Mouse (Mus musculus) urinary bladder, postnatal 10 days (tissue): ENCODE data around the gene Hist1h4k.
"Not testable (repeated sequence)": the region's sequence is repeated elsewhere in the genome, so short reads cannot be mapped to it uniquely, and the experiment has no call there.

Experiments
- DNase-seq: peaks from one replicate; pipeline ENCODE4 v3.0.0; 2022; ENCODE audit warnings: low spot score

The Hist1h4k gene

DNA sequence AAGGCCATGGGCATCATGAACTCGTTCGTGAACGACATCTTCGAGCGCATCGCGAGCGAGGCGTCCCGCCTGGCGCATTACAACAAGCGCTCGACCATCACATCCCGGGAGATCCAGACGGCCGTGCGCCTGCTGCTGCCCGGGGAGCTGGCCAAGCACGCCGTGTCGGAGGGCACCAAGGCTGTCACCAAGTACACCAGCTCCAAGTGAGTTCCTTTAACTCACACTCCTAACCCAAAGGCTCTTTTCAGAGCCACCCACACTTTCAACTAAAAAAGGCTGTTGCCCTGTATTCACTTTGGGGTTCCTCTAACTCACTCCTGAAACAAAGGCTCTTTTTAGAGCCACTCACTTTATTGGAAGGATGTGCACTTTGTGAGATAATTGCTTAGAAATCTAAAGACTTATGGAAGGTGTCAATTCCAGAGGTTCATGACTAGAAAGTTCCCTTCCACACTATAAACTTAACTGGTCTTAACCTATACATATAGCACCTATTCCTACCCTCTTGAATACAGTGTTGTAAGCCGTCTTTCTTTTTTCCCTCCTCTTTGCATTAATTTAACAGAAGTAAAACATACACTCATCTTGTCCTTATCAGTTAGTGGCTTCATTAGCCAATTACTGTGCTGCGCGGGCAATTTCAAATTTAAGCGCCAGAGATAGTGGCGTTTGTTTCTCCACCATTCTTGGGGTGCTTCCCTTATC, 4.1 kb upstream of the Hist1h4k start:
- DNase-seq = not testable (repeated sequence)

DNA sequence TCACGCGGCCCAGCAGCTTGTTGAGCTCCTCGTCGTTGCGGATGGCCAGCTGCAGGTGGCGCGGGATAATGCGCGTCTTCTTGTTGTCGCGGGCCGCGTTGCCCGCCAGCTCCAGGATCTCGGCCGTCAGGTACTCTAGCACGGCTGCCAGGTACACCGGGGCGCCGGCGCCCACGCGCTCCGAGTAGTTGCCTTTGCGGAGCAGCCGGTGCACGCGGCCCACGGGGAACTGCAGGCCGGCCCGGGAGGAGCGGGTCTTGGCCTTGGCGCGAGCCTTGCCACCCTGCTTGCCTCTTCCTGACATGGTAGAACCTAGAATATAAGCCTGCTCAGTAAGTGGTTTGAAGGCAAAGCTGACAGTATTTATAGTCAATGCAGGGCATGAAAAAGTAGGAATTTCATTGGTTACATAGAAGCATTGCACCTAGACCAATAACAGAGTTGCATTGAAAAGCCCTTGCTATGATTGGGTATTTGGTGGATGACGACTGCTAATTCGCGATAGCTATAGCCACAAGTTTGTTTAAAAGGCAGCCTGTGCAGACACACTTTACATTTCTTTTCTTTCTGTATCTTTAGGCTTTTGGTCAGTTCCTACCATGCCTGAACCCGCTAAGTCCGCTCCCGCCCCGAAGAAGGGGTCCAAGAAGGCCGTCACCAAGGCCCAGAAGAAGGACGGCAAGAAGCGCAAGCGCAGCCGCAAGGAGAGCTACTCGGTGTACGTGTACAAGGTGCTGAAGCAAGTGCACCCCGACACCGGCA, 3.4 kb upstream of the Hist1h4k start, which contains the start of the genes Hist1h2ak and Hist1h2bn:
Gene Hist1h2ak, minus strand, starts transcription at position 304 of the 762 bp plus-strand sequence.
Gene Hist1h2bn, plus strand, starts transcription at position 600 of the 762 bp plus-strand sequence.
- DNase-seq = not testable (repeated sequence)

DNA sequence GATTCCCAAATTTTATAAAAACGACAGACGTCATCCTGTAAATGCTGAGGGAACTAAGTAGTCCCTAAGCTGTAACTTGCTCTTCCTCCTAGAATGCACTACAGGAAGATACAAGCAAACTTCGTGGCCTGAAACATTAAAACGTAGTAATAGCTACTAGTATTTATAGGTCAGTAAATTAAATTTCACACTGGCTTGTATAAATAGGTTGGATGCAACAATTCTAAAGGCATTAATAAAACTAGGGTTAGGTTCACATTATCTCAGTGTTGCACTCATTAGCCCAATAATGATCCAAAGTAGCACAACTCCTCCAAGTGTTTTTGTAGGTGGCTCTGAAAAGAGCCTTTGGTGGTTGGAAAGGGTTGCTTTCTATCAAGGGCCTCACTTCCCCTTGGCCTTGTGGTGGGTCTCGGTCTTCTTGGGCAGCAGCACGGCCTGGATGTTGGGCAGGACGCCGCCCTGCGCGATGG, 2.8 kb upstream of the Hist1h4k start:
- DNase-seq = no peak

DNA sequence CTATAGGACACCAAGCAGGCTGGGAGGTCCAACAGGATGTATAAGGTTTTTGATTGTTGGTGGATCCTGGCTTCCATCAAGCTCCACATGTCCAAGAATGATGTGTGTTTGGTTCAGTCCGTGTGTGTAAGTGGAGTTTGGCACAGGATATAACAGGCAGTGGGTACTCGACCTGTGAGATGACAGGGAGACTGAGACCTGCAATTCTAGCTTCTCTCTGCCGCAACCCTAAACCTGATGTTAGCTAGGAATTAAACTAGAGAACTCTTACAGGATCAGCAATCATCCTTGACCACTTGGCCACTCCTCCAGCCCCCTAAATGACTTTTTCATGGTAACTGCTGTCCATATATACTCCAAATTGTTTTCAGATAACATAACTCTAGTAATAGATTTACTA, 2.1 kb upstream of the Hist1h4k start:
- DNase-seq = no peak

DNA sequence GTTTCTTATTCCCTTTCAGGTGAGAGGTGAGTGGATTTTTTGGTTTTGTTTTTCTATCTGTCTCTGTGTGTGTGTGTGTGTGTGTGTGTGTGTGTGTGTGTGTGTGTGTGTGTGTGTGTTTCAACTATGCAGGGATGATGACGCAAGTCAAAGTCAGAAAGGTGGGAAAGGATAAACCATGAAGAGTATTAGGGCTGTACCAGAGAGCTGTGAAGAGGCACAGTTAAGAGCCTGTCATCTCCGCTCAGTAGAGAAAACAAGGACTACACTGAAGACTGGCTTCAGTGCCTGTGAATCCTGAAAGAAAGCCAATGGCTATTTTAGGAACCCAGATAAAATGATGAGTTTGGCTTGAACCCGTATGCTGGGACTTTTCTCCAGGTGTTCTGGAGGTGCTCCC, 1.5 kb upstream of the Hist1h4k start:
- no peak for DNase-seq

DNA sequence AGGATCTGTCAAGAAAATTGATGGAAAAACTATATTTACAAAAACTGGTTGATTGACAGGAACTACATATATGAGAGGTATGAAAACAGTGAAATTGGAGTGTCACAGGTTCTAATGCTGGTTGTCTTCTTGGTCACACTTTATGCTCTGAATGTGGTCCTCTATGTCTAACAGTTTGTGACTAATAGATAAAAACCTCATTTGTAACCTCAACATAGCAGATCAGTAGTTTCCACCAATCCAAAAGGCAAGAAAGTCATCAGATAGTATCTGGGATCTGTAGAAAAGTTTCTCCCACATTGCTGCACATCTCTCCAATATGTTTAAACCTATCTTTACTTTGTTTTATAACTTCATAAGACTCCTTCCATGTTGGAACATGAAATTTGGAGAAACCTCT, 1.1 kb upstream of the Hist1h4k start:
- DNase-seq = no peak

DNA sequence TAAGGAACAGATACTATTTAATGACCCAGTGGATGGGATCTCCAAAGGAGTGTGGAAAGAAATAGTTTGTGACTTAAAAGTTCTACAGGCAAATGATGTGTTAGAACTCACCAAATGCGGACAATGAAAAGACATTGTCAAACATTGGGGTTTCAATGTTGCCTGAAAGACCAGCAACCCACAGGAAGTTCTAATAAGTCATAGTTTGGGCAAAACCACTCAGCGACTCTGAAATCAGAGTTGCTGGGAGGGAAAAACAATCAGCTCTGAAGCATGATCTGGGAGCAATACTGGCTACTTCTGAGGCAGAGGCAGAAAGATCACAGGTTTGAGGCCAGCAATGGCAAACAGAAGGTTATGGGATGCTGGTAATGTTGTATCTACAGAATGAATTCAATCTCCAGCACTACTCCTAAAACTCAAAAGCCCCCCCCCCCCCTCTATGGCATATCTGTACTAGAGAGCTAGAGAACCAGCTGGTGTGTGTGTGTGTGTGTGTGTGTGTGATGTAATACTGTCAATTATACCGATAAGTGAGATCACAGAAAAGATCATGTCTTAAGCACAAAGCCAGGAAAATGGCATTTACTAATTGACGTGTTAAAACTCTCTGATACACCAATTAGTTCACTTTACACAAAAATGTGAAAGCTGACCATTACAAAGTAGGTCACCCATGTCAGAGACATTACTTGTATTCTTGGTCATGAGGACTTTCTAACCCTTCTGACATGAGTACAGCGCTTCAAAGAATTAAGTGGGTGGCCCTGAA, 732 bp downstream of the Hist1h4k start:
- DNase-seq = no peak

DNA sequence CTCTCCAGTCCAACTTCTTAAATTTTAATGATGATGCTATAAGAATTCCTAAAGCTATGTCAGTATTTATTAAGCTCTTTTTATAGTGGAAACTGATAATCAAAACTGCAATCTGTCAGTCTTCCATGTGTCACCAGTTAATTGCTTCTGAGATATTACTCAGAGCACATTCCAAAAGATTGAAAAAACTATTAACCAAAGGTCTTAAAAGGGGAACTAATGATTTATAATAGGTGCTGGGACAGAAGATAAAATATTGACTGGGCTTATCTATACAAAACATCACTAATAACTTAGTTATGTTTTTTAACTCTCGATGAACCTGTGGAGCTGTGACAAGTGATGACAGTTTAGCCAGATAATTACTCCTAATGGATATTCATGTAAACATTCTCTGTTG, 5.3 kb downstream of the Hist1h4k start:
- no peak for DNase-seq

DNA sequence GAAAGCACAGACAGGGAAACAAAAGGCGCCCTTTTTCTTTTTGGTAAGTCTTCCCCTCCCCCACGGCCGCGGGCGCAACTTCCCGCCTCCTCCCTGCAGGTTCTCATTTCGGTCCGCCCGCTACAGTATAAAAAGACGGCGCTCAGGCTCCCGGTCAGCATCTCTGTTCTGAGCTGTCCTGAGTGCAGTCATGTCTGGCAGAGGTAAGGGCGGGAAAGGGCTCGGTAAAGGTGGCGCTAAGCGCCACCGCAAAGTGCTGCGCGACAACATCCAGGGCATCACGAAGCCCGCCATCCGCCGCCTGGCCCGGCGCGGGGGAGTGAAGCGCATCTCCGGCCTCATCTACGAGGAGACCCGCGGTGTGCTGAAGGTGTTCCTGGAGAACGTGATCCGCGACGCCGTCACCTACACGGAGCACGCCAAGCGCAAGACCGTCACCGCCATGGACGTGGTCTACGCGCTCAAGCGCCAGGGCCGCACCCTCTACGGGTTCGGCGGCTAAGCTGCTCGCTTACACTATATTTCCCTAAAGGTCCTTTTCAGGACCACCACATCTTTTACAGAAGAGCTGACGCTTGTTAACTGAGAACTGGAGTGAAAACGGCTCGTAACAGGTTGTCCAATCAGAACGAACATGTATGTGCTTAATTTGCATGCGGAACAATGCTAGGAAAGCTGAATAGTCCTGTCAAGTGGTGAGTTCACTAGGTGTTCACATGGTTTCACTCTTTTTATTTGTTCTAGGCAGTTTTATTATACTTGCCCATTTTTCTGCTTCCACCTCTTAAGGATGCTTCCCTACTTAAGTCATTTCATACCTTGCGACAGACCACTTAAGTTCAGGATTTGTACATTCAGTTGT, 15.2 kb downstream of the Hist1h4k start, which contains the start of gene Hist1h4j:
Gene Hist1h4j, plus strand, starts transcription at position 159 of the 862 bp plus-strand sequence.
- DNase-seq = not testable (repeated sequence)

DNA sequence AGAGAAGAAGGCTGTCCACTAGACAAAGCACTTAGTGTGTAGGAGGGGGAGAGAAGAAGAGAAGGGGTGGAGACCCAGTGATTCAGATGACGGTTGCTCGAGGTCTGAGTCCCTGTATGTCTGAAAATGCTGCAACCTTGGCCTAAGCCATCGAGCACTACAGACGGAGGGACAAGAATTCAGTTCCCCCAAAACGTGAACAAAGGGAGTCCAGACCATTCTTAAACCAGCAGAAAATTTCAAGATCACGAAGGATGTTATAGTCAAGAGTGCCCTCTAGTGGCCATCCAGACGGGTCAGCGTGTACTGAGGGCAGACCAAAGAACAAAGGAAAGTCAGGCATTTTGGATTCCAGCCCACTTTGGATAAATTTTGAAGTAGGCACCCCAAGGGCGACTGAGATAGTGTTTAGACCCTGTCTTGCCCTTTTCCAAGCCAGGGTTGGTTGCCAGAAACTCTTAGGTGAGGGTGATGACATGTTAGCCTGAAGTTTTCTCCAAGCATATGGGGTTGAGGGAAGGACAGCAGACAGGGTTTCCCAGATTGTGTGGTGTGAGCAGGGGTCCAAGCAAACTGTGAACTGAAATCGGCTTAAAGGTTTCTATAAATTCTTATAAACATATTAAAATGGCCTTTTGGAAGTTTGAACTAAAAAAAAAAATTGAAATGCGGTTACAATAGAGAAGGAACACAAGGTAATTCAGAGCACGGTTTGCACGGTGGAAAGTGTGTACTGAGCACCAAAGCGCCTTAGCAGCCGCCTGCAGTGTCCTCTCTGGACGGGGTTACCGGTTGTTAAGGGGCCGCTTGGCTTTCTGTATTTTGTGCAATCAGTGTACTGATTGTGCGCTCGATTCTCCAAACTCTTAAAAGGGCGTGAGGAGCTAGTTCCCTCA, 16.0 kb downstream of the Hist1h4k start:
- DNase-seq = no peak

DNA sequence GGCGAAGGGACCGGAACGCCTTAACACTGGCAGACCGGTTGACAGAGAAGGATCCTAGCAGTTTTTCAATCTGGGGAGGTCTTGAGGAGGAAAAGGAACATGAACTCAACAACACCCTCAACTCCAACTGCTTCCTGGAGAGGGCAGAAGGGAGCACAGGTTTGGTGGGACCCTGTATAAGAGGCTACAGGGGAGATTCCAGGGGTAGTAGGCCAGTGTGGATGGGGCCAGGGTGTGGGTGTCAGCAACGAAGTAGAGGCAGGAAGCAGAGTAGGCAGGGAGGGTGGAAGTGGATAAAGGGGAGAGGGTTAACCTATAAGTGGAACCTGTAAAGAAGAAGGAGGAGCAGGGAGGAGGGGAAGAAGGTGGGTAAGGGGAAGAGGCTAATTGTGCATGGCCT, 16.8 kb downstream of the Hist1h4k start:
- no peak for DNase-seq

DNA sequence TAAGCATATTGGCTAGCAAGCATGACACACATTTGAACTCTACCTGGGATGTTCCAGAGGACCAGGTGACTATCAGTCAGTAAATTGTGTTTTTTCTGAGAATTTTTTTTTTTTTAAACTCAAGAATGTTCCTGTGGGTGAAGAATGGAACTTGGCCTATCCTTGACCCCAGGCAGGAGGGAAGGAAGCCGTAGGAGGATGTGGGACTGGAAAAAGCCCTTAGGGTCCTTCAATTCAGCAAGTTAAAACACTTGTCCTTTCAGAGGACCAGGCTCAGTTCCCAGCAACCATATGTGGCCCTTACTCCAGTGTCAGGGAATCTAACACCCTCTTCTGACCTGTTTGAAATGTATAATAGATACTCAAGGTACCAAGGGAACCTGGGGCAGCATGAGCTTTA, 20.8 kb downstream of the Hist1h4k start:
- no peak for DNase-seq

DNA sequence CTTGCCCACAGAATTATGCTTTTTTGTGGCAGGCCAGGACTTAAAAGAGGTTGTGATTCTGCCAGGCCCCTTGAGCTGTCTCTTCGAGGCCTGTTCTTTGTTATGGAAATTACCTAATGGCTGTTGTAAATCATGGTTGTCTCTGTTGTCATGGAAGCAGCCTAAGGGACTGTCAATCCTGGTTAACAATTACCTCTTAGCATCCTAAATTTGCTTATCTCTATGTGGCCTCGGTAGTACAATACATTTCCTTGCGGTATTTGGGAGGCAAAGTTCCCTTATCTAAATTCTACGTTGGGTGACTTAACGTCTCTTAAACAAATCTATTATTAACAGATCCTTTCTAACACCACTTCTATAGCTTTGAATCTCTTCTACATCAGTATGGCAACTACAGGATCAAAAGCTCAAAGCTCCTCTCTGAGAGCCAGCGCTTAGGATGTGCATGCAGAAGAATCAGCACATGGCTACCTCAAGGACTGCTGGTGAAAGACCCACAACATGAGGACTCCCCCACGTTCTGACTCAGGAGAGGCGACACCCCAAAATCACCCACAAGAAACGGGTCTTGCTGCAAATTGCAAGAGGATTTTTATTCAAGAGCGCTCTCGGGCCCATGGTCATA, 22.2 kb downstream of the Hist1h4k start:
- no peak for DNase-seq

DNA sequence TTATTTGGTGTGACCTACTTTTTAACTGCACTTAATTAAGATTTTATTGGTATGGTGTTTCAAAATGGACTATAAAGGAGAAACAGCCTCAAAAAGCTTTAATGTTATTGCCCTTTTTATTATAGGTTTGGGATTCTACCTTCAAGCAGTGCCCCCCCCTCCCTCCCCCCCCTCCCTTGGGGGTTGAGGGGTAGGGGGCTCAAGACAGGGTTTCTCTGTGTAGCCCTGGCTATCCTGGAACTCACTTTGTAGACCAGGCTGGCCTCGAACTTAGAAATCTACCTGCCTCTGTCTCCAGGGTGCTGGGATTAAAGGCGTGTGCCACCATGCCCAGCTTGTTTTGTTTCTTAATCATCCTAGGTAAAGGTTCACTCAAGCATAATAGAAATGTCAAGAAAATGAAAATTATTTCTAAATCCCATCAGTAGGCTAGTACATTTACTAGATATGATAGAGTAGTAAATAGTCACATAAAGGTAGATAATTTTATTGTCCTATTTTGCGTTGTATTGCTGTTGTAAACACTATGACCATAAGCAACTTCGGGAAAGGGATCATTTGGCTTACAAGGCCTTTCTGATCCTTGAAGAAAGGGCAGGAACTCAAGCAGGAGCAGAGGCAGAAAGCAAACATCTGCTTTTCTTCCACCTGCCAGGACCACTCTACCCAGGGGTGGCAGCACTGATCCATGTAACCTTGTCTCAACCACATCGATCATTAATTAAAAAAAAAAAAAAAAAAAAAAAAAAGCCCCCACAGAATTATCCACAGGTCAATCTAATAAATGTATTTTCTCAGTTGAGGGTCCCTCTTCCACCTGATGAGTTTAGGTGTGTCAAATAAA, 27.1 kb downstream of the Hist1h4k start:
- no peak for DNase-seq

DNA sequence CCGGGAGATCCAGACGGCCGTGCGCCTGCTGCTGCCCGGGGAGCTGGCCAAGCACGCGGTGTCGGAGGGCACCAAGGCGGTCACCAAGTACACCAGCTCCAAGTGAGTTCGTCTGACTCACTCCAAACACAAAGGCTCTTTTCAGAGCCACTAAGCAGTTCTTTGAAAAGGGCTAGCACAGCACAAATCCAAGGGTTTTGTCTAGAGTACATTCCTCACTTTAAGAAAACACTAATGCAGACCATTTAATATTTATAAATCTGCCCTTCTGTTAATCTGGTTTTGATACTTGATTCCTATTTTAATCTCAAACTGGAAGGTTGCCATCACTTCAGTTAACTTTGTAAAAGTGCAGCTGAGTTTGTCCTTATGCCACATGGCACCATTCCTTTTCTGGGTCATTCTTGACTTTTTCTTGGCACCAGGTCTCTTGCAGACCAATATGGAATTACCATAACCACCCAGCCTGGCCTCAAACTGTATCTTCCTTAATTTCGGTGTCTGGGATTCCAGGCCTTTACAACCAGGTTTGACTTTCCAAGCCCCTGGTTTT, 27.9 kb downstream of the Hist1h4k start:
- DNase-seq = no peak

DNA sequence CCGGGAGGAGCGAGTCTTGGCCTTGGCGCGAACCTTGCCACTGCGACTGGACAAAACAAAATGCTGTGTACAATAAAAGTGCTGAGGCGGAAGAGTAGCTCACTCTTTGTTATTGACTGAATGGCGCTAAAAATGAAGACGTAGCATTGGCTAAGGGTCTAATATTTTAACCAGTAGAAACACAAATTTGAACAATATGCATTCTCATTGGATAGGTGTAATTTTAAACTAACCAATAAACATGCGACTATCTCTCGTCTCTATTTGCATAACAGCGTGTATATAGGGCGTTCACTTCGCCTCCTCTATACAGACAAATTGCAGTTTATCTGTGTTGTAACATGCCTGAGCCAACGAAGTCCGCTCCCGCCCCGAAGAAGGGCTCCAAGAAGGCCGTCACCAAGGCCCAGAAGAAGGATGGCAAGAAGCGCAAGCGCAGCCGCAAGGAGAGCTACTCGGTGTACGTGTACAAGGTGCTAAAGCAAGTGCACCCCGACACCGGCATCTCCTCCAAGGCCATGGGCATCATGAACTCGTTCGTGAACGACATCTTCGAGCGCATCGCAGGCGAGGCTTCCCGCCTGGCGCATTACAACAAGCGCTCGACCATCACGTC, 28.4 kb downstream of the Hist1h4k start, which contains the start of gene Hist1h2bm:
Gene Hist1h2bm, plus strand, starts transcription at position 288 of the 616 bp plus-strand sequence.
- DNase-seq = not testable (repeated sequence)

DNA sequence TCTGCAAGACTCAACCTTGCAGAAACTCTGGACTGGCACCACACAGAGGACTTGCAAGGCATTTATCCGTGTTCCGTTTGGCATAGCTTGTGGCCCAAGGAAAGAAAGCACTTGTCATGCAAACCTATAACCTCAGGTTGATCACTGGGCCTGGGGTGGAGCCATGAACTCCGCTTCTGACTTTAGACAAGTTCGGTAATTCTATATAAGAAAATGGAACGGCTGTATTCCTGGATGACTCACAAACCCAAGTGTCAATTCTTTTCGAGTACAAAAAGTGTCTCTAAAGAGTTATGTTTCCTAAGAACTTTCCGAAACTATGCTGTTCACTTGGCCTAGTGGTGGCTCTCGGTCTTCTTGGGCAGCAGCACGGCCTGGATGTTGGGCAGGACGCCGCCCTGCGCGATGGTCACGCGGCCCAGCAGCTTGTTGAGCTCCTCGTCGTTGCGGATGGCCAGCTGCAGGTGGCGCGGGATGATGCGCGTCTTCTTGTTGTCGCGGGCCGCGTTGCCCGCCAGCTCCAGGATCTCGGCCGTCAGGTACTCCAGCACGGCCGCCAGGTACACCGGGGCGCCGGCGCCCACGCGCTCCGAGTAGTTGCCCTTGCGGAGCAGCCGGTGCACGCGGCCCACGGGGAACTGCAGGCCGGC, 29.1 kb downstream of the Hist1h4k start:
- DNase-seq = not testable (repeated sequence)
